Mouse (Mus musculus): ENCODE measurements around the gene Hddc3.

- no peak for TF ChIP-seq CTCF (IDR thresholded peaks at IDR 0.05; ENCODE audit: control insufficient read depth, insufficient read depth, insufficient replicate concordance, low read depth, low read length)
- peak; percentile 49; the same call in 1 of the 2 replicates for TF ChIP-seq POLR2A (IDR thresholded peaks at IDR 0.05; ENCODE audit: control insufficient read depth, low read depth, low read length)
These were observed 27.7 kb downstream of the Hddc3 start for GRCm38 (mm10) chr7:80370649-80371040.
